Mouse (Mus musculus): ENCODE data around the gene Bbx.

- TF ChIP-seq CTCF (IDR thresholded peaks at IDR 0.05 in 2 of 3, conservative IDR thresholded peaks at IDR 0.05 in 1 of 3; ENCODE audit: control insufficient read depth in 1 of 3, insufficient read depth in 1 of 3, low read depth in 2 of 3, low read length in 3 of 3, poor library complexity in 1 of 3, severe bottlenecking in 1 of 3) (no peak), POLR2A (IDR thresholded peaks at IDR 0.05; ENCODE audit: control insufficient read depth in 1 of 2, insufficient read depth in 1 of 2, low read depth in 1 of 2, low read length in 2 of 2, poor library complexity in 1 of 2) (no peak), ZNF384 (IDR thresholded peaks at IDR 0.05; ENCODE audit: low read depth, low read length) (no peak), MXI1 (IDR thresholded peaks at IDR 0.05; ENCODE audit: low read depth, low read length) (no peak), NELFE (IDR thresholded peaks at IDR 0.05; ENCODE audit: low read depth, low read length) (no peak), ZMIZ1 (IDR thresholded peaks at IDR 0.05; ENCODE audit: low read depth, low read length) (no peak), GABPA (IDR thresholded peaks at IDR 0.05; ENCODE audit: low read depth, low read length) (no peak), POLR2AphosphoS2 (IDR thresholded peaks at IDR 0.05; ENCODE audit: low read length) (no peak)
These were observed 220.5 kb downstream of the Bbx start for GRCm38 (mm10) chr16:50211727-50212126.

Measured in MEL (cell line).